ENCODE assay signal across 12 mouse cellular contexts in the genomic region with DNA sequence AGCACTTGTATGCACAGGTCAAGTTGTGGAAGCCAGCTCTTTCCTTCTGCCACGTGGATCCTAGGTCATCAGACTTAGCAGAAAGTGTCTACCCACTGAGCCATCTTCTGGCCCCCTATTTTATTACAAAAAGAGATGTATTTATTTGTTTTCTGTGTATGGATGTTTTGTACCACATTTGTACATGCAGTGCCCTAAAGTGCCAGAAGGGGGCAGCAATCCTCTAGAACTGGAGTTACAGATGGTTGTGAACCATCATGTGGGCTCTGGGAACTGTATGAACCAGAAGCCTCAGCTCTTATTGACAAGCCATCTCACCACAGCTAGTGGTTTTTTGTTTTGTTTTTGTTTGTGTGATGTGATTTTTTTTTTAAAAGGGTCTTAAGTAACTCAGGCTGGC. TPM values are rescaled to one million over a fixed set of nuclear protein-coding genes. Genes with fewer than 3 reads are reported as not detected.
DNase-seq lines count a peak whose midpoint lies in the region; ATAC-seq and TF ChIP-seq lines count a peak whose summit lies in the region.
"Had no signal": no experiment of that assay in that cellular context is flagged by ENCODE, and none has a peak within 500 bp of the region (broad histone marks: within the 10 kb centered on the region; RNA-seq: fewer than 3 reads in every experiment).

No protein-coding gene starts in this region.

- no peak for TF ChIP-seq POLR2A in CH12.LX (IDR thresholded peaks at IDR 0.05; ENCODE audit: low read depth, low read length)

- H3K36me3 ChIP-seq in liver, postnatal 0 days (replicated peaks; ENCODE audit: insufficient read depth, low read length): no peaks in the 10 kb centered on the region
- H3K36me3 ChIP-seq in CH12.LX (replicated peaks in 1 of 2; ENCODE audit: control insufficient read depth in 1 of 2, insufficient read depth in 1 of 2, low read length in 1 of 2): no peaks in the 10 kb centered on the region
- H3K36me3 ChIP-seq: heart, embryonic 10.5 days had no signal

- H3K4me3 ChIP-seq in liver, postnatal 0 days (ENCODE audit: low read depth, low read length): no peak overlapping the region
- H3K4me3 ChIP-seq in CH12.LX (replicated peaks in 1 of 3; ENCODE audit: low read depth in 2 of 3, low read length in 2 of 3, poor library complexity in 1 of 3): no peak overlapping the region
- H3K4me3 ChIP-seq: heart, embryonic 10.5 days had no signal

- no peak overlapping the region for H3K9ac ChIP-seq in liver, postnatal 0 days (replicated peaks)
- no peak overlapping the region for H3K9ac ChIP-seq in CH12.LX (ENCODE audit: insufficient read depth, low read depth)
- H3K9ac ChIP-seq: hindbrain, embryonic 14.5 days had no signal

- peak; percentile 54 for TF ChIP-seq CTCF in liver, postnatal 0 days (IDR thresholded peaks at IDR 0.05; ENCODE audit: low read depth)
- peak; percentile 23 to 35; a peak in 1 of 4 replicates for TF ChIP-seq CTCF in CH12.LX (conservative IDR thresholded peaks at IDR 0.05 in 1 of 2, IDR thresholded peaks at IDR 0.05 in 1 of 2; ENCODE audit: low read depth in 2 of 2, low read length in 2 of 2)

- no peaks in the 10 kb centered on the region for H3K27me3 ChIP-seq in liver, postnatal 0 days (ENCODE audit: insufficient read depth, low read length)
- no peaks in the 10 kb centered on the region for H3K27me3 ChIP-seq in CH12.LX (replicated peaks)

- H3K4me1 ChIP-seq in liver, postnatal 0 days (ENCODE audit: insufficient read depth): no peaks in the 10 kb centered on the region; the same call in 1 of the 2 replicates
- no peaks in the 10 kb centered on the region for H3K4me1 ChIP-seq in CH12.LX (ENCODE audit: control insufficient read depth in 1 of 2, insufficient read depth in 2 of 2)

- ATAC-seq in liver, postnatal 0 days: no peak
- peak; percentile 37; the same call in 1 of the 2 replicates for ATAC-seq in megakaryocyte progenitor cell, adult 5-6 weeks (replicated peaks; ENCODE audit: poor library complexity)

- no peak for TF ChIP-seq EP300 in liver, postnatal 0 days (IDR thresholded peaks at IDR 0.05; ENCODE audit: low read depth)
- no peak for TF ChIP-seq EP300 in CH12.LX (IDR thresholded peaks at IDR 0.05; ENCODE audit: low read length)

- H3K79me2 ChIP-seq in CH12.LX (replicated peaks; ENCODE audit: control insufficient read depth, extremely low read depth, insufficient read depth, poor library complexity, severe bottlenecking): no peaks in the 10 kb centered on the region

- in situ Hi-C loops in CH12.LX (cut with MboI; ENCODE audit: low pct_ligation_motif_present, low pct_unique_long_range_greater_than_20kb, low sequenced_read_pairs): no loop called here

- DNase-seq in heart, postnatal 4 days: peak; percentile 23
- no peak for DNase-seq in heart, postnatal 36 days
- no peak for DNase-seq in liver, postnatal 0 days
- DNase-seq in liver (no peak), CH12.LX (ENCODE audit: extremely low read depth) (peak; percentile 6)
- DNase-seq in frontal cortex, postnatal 10 days (ENCODE audit: low spot score in 2 of 2): no peak
- DNase-seq in spleen, postnatal 14 days (ENCODE audit: low spot score in 2 of 2): no peak
- DNase-seq: left cerebral cortex, postnatal 4 days had no signal

- no peak overlapping the region for H3K4me2 ChIP-seq in liver, postnatal 0 days (ENCODE audit: low read depth, low read length)
- H3K4me2 ChIP-seq in CH12.LX (ENCODE audit: insufficient read depth, low read depth, poor library complexity, severe bottlenecking): no peak overlapping the region
- H3K4me2 ChIP-seq: hindbrain, embryonic 14.5 days had no signal

- WGBS in liver, postnatal 0 days (ENCODE audit: insufficient replicate concordance): 39% methylated on average over 1 of the region's 1 CpGs

- peaks cover 3% of the 10 kb centered on the region; the same call in 1 of the 2 replicates for H3K9me3 ChIP-seq in liver, postnatal 0 days (ENCODE audit: low read length)
- peaks cover 4% of the 10 kb centered on the region for H3K9me3 ChIP-seq in CH12.LX (replicated peaks; ENCODE audit: low read length)
- H3K9me3 ChIP-seq: heart, embryonic 10.5 days had no signal

- peak; percentile 17 for TF ChIP-seq RAD21 in CH12.LX (IDR thresholded peaks at IDR 0.05; ENCODE audit: low read depth, low read length)

- no peak overlapping the region for H3K27ac ChIP-seq in liver, postnatal 0 days (ENCODE audit: low read depth)
- no peak overlapping the region for H3K27ac ChIP-seq in CH12.LX (ENCODE audit: insufficient read depth, low read depth)
- H3K27ac ChIP-seq: heart, embryonic 10.5 days; hindbrain, embryonic 14.5 days; macrophage had no signal

- intact Hi-C loops in heart, postnatal 36 days (cut with DNase I): no loop called here

- dilution Hi-C loops in CH12.LX (cut with MboI; ENCODE audit: extremely low pct_ligation_motif_present, extremely low pct_unique_long_range_greater_than_20kb, low sequenced_read_pairs): no loop called here

TF ChIP-seq in CH12.LX, 34 proteins besides CTCF, POLR2A, EP300 and RAD21:
- TF ChIP-seq SIN3A (IDR thresholded peaks at IDR 0.05; ENCODE audit: low read length): no peak
- TF ChIP-seq ZC3H11A (IDR thresholded peaks at IDR 0.05; ENCODE audit: low read depth, low read length): no peak
- TF ChIP-seq RCOR1 (conservative IDR thresholded peaks at IDR 0.05; ENCODE audit: low read depth, low read length): no peak
- no peak for TF ChIP-seq ZKSCAN1 (IDR thresholded peaks at IDR 0.05; ENCODE audit: borderline replicate concordance, low read depth, low read length)
- no peak for TF ChIP-seq KAT2A (IDR thresholded peaks at IDR 0.05; ENCODE audit: insufficient replicate concordance, low read length)
- no peak for TF ChIP-seq UBTF (IDR thresholded peaks at IDR 0.05; ENCODE audit: low read depth, low read length)
- no peak; the same call in 1 of the 2 replicates for TF ChIP-seq SMC3 (IDR thresholded peaks at IDR 0.05; ENCODE audit: low read depth, low read length)
- TF ChIP-seq TCF12 (IDR thresholded peaks at IDR 0.05; ENCODE audit: low read depth, low read length): no peak
- TF ChIP-seq MYC (IDR thresholded peaks at IDR 0.05; ENCODE audit: low read depth, low read length): no peak
- TF ChIP-seq CHD1 (IDR thresholded peaks at IDR 0.05; ENCODE audit: low read depth, low read length): no peak
- no peak for TF ChIP-seq MAFK (IDR thresholded peaks at IDR 0.05; ENCODE audit: insufficient replicate concordance, low read length)
- no peak for TF ChIP-seq POLR2AphosphoS2 (IDR thresholded peaks at IDR 0.05; ENCODE audit: low read depth, low read length)
- TF ChIP-seq ZMIZ1 (IDR thresholded peaks at IDR 0.05; ENCODE audit: low read depth, low read length): no peak
- no peak for TF ChIP-seq JUND (conservative IDR thresholded peaks at IDR 0.05; ENCODE audit: low read depth, low read length)
- no peak for TF ChIP-seq JUN (IDR thresholded peaks at IDR 0.05; ENCODE audit: insufficient read depth, low read depth, low read length)
- no peak for TF ChIP-seq USF1 (IDR thresholded peaks at IDR 0.05; ENCODE audit: low read depth, low read length)
- TF ChIP-seq PAX5 (IDR thresholded peaks at IDR 0.05; ENCODE audit: low read length): no peak
- no peak for TF ChIP-seq TBP (conservative IDR thresholded peaks at IDR 0.05; ENCODE audit: low read depth, low read length)
- no peak for TF ChIP-seq NELFE (IDR thresholded peaks at IDR 0.05; ENCODE audit: low read depth, low read length)

RNA-seq across cellular contexts. Expression of a gene that starts 19.1 kb away (rescaled TPM):
- 10 to 100 TPM; 26.3 to 28.0 TPM for total RNA-seq in heart, postnatal 4 days (2021)
- 10 to 100 TPM; 42.2 to 44.4 TPM for total RNA-seq in heart, postnatal 36 days (2021)
- polyA plus RNA-seq in liver, postnatal 0 days (2015; fragmentation: Nextera tagmentation; extraction: Ambion mirVana): 6.8 and 7.0 TPM in 2 replicates
- total RNA-seq in CH12.LX (2012; rRNA removed) (4.6 and 5.2 TPM in 2 replicates), CH12.LX (2014; rRNA removed) (7.1 and 7.4 TPM in 2 replicates)
- polyA plus RNA-seq in CH12.LX (2012; ENCODE audit: insufficient read length, low read depth): 5.8 and 5.9 TPM in 2 replicates
- total RNA-seq in megakaryocyte progenitor cell, adult 5-6 weeks (2015): 23.9 and 25.2 TPM in 2 replicates
- total RNA-seq in megakaryocyte progenitor cell, adult 5-6 weeks (2017): 30.0 and 30.9 TPM in 2 replicates

RNA-seq across cellular contexts. Expression of a gene that starts 25.5 kb away (rescaled TPM):
- total RNA-seq in heart, postnatal 4 days (2021): 1 to 10 TPM; 5.7 to 6.1 TPM
- 1 to 10 TPM; 2.2 to 2.7 TPM for total RNA-seq in heart, postnatal 36 days (2021)
- polyA plus RNA-seq in liver, postnatal 0 days (2015; fragmentation: Nextera tagmentation; extraction: Ambion mirVana): 0.07 and 0.20 TPM in 2 replicates
- total RNA-seq in CH12.LX (2012; rRNA removed) (not detected in 2 replicates), CH12.LX (2014; rRNA removed) (not detected in 2 replicates)
- polyA plus RNA-seq in CH12.LX (2012; ENCODE audit: insufficient read length, low read depth): 0.19 TPM in 1 of 2 replicates, not detected in the other
- total RNA-seq in megakaryocyte progenitor cell, adult 5-6 weeks (2015): not detected in 2 replicates
- not detected in 2 replicates for total RNA-seq in megakaryocyte progenitor cell, adult 5-6 weeks (2017)
- polyA plus RNA-seq: macrophage had no signal

RNA-seq across cellular contexts. Expression of a gene that starts 29.7 kb away (rescaled TPM):
- 10 to 100 TPM; 41.7 to 42.7 TPM for total RNA-seq in heart, postnatal 4 days (2021)
- 10 to 100 TPM; 19.7 to 23.9 TPM for total RNA-seq in heart, postnatal 36 days (2021)
- 300 and 353 TPM in 2 replicates for polyA plus RNA-seq in liver, postnatal 0 days (2015; fragmentation: Nextera tagmentation; extraction: Ambion mirVana)
- total RNA-seq in CH12.LX (2012; rRNA removed): 132 and 180 TPM in 2 replicates
- 418 and 455 TPM in 2 replicates for total RNA-seq in CH12.LX (2014; rRNA removed)
- 107 and 121 TPM in 2 replicates for polyA plus RNA-seq in CH12.LX (2012; ENCODE audit: insufficient read length, low read depth)
- 256 and 259 TPM in 2 replicates for total RNA-seq in megakaryocyte progenitor cell, adult 5-6 weeks (2015)
- total RNA-seq in megakaryocyte progenitor cell, adult 5-6 weeks (2017): 119 and 149 TPM in 2 replicates

Comparison
In these comparisons a context has a peak if more than half of its experiments do, and no peak if none do; other contexts are left out.
1. DNase-seq: peak in heart, postnatal 4 days (single experiment) and CH12.LX (single experiment); none in heart, postnatal 36 days (0 of 2), liver, postnatal 0 days (single experiment), liver (single experiment), frontal cortex, postnatal 10 days (0 of 2) and spleen, postnatal 14 days (0 of 2).